Mouse (Mus musculus) gastrocnemius, adult 8-10 months (tissue): Measurements from ENCODE around the gene Pga5. TPM values are rescaled to one million over a fixed set of nuclear protein-coding genes. Genes with fewer than 3 reads are reported as not detected.

ENCODE experiments used
- DNase-seq, 2 experiments: peaks; one replicate each; pipeline ENCODE4 v3.0.0; 2022; ENCODE audit warnings: low spot score in 2 of 2
- total RNA-seq, 4 experiments: library from RNA; stranded (reverse); gene quantifications; 2 replicates each; pipeline ENCODE4 v1.2.4; 2022

Pga5 gene
- total RNA-seq, 4 experiments from 2014 or later, result not detected

DNA sequence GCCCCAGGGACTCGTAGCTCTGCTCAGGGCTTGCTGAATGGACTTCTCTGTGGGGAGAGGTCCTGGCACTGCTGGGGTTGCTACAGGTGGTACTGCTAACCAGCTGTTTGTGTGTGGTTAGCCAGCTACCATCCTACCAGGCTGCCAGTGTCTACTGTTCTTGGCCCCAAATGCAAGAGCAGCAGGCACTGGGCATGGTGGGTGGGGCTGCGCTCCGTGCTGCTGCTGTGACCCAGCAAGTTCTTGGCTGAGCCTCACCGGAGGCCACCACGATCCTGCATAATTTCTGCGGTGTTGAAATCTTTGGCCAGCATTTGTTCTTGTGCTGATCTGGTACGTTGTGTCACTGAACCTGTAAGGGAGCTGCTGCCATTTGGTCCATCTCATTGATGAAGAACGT lies 25.6 kb upstream of the Pga5 start:
- DNase-seq, result no peak

DNA sequence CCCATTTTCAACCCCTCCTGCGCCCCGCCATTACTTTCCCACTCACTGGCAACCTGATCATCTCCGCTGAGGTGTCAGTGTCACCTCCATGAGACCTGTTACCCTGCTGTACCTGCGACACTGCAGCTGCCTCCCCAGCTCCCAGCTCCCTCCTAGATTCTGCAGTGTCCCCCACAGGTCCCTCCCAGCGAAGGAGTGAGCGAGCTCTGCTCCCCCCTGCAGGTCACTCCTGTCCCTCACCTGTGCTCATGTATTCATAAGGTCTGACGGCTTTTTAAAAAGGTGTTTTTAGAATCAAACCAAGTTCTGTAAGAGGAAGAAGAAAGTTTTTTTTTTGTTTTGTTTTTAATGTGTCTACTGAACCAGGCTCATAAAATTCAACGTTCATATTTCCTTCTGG lies 24.3 kb upstream of the Pga5 start:
- DNase-seq, result no peak

DNA sequence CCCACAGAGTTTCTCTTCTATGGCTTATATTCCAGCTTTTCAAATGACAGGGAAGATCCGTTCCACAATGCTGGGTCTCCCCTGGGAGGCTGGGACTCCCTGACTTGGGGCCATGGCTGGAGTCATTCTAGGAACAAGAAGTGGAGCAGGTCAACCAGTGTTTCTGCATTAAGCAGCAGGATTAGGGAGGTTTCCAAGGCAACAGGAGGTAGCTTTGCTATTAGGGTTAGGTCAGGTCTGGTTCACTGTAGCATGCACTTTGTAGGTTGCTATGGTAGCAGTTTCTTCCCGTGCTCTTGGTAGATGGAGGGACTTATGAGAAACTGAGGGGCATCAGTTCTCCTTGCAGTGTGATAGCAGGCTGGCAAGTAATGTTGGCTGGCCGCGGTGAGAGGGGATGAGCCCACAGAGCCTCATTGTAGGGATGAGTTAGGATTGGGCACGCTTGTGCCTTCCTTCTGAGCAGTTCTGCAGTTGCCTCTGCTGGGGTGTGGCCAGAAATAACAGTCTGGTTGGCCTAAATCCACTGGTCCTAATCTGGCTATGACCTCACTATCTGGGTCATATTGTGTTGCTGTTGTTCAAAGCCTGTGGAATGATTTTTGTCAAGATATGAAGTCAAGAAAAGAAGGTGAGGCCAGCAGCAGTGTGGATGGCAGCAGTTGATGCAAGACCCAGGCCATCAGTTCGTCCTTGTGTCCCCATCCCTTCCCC lies 23.3 kb upstream of the Pga5 start:
- peak; percentile 61 to 65 for DNase-seq

DNA sequence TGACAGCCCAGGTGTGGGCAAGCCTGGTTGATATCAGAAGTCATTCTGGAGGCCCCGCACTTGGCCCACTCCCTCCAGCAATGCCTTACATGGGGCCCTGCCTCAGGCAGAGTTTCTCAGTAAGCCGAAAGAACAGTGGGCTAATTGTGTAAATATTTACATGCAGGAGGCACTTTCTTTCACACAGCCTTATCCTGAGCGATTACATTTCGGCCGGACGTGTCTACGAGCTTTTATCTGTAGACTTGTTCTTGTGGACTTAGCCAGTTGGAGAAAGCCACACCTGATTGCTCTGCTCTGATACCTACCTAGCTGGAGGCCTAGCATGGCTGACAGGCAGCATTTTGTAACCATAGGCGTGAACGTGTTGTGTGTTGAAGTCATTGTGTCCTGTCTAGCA lies 22.0 kb upstream of the Pga5 start:
- DNase-seq, result no peak

DNA sequence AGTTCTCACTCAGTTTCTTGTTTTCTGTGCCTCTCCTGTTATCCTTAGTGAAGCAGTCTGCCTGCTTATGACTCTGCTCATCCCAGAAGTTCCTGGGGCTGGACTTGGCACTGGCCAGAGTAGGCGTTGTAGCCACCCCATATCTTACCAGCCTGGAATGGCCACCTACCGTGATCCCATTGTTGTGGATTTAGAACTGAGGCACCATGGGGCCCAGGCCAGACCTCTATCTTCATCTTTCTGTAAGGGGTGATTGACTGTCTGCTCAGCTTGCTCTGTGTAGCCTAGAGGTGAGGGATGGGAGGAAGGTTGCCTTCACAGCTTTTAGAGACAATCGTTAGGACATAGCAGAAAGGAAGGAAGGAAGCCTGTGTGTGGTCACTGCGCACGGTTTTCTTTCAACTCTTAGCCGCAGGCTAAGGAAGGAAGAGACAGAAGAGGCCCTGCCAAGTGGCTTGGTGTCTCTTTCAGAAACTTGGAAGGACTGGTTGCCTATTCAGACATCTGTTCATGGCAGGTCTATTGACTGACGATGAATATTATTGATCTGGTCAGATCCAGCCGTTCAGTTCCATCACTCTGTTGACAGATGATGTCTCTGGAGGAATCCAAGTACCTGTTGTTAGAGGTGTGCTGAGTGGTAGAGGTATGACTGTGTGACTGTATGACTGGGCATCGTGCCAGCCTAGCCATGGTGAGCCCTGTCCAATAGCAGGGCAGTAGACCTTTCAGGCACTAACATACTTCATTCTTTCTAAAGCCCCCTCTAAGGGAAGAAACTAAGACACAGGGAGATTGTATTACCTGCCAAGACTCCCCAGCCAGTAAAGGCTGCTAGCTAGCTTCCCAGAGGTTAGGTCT lies 20.5 kb upstream of the Pga5 start:
- no peak for DNase-seq

DNA sequence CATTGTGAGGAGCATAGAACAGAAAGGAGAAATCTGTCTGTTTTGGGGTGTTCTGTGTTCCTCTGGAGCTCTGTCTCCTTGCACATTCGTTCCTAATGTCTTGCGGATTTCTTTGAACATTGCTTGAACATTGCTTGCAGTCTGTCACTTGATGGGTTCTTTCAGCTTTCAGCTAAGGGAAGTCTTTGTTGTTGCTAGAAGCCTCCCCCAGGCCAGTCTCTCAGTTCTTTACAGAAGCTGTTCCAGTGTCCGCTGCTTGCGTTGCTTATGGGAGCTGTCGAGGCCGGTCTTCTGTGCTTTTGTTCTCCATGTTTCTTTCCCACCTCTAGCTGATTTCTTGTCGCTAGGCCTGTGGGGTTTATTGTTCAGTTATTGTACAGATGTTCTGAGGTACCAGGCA lies 17.9 kb upstream of the Pga5 start:
- no peak for DNase-seq

DNA sequence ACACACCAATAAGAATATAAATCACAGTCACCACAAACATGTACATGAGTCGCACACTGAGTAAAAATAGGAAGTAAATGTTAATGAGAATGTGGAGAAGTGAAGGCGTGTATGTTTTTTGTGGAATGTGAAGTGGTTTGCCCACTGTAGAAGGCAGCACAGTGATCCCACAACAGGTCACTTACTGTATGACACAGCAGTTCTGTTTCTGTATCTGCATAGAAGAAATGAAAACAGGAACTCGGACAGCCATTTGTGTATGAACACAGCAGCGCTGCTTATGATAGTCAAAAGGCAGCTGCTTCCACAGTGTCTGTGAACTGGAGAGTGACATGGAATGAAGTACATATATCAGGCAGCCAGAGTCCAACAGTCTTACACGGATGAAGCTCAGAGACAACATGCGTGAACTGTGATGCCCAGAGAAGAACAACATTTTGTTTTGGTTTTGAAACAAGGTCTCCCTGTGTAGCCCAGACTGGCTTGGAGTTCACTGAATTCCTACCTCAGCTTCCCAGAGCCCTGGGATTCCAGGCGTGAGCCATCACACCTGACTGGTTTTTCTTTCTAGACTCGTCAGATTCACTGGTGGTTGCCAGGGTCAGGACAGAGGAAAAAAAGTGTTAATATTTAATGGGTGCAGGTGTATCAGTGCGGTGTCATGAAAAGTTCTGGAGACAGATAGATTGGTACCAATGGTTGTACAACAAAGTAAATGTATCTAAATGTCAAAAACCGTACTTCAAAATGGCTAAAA lies 16.2 kb upstream of the Pga5 start:
- DNase-seq, result no peak

DNA sequence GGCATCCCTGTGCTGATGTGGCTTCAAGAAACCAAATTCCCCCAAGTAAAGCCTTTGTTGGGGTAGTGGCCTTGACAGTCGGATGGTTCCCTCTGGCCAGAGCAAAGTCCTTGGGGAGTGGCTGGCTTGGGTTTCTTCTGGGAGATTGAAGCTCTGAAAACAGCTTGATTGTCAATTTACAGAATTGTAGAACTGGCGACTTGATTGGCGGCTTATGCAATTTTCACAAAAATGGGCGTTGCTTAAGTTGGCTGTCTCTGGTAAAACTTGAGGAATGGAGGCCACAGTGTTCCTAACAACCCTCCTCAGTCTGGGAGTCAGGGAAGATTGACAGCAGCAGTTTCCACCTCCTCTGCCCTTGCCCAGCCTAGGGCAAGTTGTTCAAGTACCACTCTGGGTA lies 14.5 kb upstream of the Pga5 start:
- no peak for DNase-seq

DNA sequence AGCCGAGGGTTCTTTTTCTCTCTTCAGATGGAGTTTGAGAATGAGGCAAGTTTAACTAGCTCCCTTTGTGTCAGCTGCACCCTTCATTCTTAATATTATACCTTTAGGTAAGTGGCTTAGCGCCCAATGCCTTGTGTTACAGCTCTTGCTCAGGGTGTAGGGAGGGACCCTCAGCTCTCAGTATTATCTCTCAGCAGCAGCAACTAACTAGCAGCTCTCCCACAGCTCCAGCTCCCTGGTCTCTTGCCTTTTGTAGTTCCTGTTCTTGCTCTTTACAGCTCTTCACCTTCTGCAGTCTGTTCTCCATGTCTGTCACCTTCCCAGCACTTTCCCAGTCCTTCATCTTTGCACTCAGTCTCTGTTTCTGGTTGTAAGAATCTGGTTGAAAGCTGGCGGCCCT lies 13.8 kb upstream of the Pga5 start:
- no peak for DNase-seq

DNA sequence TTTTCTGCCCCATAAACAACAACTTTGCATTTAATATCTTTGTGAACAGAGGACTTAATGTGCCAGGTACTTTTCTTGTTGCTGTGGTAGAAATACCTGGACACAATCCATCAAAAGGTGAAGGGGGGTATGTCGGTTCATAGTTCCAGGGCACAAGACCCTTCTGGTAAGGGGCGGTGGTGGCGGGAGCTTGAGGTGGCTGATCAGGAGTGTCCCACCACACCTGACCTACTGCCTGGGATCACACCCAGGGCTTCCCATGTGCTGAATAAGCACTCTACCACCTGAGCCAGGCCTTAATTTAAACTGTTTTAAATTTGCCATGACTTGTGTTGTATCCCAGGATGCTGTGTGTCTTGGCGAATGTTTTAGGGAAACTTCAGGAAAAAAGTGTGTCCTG lies 13.2 kb upstream of the Pga5 start:
- no peak for DNase-seq

DNA sequence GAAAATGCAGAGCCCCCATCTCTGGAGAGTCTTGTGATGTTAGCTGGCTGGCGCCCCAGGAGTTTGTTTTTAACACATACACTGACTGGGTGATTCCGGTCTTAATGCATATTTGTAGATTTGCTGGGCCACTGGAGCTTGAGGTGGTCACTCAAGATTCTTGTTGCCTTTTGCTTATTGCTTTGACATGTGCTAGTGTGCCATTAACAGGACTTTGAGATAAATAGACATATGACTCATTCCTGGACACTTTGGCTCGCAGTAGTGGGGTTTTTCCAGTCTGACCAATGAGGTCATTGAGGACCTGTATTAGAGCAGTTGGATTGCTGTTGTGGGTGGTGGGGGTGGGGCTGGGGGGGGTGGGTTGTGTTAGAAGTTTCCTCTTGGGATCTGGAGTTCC lies 12.5 kb upstream of the Pga5 start:
- DNase-seq, result no peak

DNA sequence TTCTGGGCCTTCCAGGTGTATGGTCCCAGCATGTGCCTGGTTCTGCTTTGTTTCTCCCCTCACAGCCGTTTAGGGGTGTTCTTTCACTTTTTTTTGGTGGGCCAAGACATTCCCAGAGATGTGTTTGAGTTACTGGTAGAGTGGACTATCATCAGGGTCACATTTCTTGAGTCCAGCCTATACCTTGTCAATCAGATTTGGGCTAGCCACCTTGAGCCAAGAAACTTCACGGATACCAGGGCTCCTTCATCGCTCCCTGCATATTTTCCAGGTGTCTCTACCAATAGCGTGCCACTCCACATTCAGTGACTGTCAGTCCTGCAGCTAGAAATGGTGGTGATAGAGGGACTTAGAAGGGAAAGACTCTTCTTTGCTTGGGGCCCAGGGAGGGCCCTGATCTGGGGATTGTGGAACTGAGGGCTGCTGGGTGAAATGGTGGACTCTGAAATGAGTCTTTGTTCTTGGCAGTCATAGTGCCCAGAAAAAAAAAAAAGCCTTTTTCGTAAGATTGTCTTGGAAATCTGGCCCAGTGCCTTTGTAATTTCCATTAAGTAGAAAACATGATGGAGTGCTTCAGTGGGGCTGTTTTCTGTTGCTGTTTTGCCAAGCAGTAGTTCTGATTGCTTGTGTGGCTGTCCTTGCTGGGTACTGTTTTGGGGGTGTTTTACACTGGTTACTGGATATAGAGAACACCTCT lies 11.7 kb upstream of the Pga5 start:
- no peak for DNase-seq

DNA sequence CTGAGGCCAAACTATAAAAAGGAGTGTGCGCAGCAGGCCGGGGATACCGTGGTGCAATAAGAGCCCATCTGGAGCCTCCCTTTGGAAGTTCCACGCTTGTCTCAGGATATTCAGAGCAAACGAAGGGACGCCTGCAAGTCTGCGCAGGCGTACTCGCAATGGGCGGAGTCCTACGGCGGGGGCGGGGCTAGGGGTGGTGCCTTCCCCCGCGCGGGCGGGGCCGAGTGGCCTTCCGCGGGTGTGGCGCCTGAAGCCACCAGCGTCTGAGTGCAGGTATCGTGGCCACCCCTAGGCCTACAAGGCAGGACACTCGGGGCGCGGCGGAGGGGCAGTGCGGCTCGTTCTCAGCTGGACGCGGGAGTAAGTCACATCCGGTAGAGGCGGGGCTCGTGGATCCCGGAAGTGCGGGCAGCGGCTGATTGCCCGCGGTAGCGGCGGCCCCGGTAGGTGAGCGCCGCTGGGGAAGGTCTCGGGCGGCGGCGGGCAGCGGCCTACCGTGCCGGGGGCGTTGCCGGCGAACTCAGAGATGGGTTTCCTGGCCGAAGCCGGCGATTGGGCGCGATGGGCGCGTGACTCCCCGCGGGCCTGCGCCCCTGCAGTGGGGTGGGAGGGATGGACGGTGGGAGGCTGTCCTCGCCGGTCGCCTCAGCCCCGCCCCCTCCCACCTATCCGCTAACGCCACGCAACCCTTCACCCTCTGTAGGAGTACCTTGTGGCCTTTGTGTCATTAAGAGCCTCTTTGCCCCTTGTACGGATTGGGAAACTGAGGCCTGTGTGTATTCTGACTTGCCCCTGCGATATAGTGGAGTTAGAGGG lies 10.9 kb upstream of the Pga5 start, which contains the start of gene Vps37c:
Gene Vps37c, plus strand, starts transcription at position 199 of the 816 bp plus-strand sequence.
- peak; percentile 82 for DNase-seq

DNA sequence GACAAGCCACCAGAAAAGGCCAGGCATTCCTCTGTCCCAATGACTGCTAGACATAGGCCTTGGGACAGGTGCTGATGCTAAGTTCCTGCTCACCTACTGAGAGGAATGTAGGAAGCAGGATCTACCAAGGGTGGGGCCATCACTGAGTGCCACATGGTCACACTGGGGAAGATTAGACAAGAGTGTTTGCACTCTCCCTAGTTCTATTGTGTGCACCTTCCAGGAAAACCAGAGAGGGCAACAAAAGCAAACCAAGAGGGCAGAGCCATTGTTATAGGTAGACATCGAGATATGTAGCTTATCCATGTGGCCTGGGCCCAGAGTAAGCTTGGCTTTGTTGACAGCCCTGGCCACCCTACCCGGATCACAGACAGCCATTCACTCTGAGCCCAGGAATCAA lies 7.9 kb upstream of the Pga5 start:
- DNase-seq, result no peak

DNA sequence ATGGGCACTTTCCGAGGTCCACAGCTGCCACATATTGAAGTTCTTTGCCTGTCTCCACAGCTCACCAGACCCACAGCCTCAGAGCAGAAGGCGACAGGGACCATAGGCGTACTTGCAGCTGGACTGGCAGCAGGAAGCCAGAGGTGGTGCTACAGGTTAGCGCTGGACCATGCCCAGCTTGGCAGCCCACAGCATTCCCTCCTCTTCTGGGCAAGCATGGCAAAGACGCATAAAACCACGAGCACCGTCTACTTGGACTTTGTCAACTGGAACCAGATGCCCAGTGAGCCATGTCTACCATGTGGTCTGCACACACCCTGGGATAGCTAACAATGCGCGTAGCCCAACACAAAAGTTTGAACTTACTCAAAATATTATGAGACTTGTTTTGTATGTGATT lies 7.2 kb upstream of the Pga5 start:
- no peak for DNase-seq

DNA sequence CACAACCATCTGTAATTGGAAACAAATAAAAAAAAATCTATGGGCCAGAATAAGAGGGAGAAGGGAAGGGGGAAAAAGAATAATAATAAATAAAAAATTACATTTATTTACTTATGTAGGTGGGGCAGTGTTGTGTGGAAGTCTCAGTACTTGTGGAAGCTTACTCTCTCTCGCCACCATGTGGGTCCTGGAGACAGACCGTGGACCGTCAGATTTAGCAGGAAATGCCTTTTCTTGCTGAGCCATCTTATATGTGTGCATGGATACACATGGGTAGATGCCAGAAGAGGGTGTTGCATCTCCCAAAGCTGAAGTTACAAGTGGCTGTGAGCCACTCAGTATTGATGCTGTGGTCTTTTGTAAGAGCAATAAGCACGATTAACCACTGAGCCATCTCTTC lies 3.7 kb upstream of the Pga5 start:
- DNase-seq, result no peak

DNA sequence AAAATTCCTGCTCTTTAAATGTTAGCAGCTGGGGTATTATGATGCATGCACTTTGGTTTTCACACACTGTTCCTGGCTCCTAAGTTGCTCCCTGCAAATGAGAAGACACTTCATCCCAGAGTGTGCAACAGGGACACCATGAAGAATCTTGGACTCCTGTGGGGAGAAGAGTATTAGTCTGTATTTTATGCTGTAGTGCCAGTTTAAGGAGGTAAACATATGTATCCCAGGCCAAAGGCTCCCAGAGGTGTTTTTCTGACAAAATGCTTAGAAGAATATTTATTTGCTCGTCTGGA lies 849 bp upstream of the Pga5 start:
- DNase-seq, result no peak

DNA sequence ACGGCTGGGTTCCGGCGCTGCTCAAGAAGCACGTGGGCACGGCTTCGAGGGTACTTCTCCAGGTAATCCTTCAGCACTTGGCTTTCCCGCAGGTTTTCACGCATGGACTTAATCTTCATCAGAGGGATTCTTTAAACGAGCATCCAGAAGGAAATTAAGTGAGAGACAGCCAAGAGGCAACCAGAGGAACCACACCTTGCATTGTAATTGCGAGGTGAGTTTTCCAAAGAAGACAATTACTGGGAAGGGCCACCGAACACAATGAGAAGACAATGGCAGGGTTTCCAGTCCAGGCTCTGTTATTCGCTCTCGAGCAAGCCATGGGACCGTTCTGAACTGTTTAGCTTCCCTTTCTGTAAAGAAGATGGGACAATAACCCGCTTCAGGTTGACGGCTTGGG lies 1.2 kb downstream of the Pga5 start:
- DNase-seq, result no peak

DNA sequence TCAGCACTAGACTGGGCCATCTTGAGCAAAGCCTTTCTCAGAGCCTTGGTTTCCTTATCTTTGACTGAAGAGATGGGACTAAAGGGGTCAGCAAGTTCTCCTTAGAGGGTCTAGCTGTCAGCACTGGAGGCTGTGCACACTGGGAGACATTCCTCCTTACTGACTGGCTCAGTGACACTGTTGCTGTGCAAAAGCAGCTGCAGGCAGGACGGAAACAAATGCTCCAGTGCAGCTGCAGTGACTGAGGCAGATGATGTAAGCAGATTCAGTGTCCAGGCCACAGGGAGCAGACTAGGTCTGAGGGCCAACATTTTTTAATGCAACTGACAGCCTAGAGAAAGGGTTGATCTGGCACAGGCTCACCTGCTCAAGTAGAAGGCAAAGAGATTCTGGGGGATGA lies 4.6 kb downstream of the Pga5 start:
- no peak for DNase-seq

DNA sequence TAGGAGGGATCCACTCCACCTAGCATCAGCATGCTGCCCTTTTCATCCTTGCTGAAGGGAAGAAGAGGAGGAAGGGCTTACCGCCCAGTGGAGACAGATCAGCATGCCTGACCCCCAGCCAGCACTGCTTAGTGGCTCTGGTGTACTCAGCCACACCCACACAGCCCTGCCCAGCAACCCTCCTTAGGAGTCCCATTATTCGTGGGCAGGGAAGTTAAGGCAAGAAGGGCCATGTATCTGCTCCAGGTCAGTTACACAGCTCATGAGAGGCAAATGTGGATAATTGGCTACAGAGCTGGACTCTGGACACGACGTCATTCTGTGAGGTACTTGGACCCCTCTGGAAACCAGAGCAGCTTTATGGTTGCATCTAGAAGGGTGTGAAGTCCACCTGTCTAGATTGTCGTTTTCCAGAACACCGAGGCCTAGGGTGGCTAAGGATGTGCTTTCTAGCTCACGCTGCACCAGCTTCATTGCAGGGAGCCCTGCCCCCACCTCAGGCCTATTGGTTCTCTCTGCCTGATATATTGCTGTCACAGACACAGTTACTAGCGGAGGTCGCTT lies 5.9 kb downstream of the Pga5 start:
- no peak for DNase-seq

DNA sequence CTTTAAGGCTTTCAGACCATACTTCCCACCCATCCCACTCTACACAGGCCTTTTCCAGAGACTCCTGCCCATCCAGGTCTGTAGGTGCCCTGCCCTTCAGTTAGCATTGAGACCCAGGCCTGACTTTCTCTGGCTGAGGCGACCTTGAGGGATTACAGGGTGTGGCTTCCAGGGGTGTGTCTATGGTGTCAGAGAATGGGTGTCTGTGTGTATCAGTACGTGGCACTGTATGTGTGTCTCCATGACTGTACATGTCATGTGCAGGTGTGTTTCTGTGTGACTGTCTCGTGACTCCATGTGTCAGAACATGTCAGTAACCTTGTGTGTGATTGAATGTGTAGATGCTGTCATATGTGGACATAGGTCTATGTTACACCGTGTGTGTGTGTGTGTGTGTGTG lies 6.6 kb downstream of the Pga5 start:
- DNase-seq, result no peak
